Mouse (Mus musculus): Measurements from ENCODE around the gene Prr3. TPM values are rescaled to one million over a fixed set of nuclear protein-coding genes. Genes with fewer than 3 reads are reported as not detected.

Gene Prr3
- polyA plus RNA-seq, 1 experiment from 2014 or later = 37.7 TPM

DNA sequence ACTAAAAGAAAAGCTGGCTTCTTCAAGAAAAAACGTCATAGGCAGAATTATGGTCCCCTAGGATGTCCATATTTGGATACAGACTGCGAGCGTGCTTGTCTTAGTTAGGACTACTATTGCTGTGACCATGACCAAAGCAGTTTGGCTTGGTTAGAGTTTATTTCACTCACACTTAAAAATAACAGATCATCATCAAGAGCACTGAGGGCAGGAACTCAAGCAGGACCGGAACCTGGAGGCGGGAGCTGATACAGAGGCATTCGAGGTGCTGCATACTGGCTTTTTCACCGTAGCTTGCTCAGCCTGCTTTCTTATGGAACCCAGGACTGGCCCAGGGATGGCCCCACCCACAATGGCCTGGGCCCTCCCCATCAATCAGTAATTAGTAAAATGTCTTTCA, 23.3 kb upstream of the Prr3 start:
- WGBS = 93% methylated on average over 7 of the region's 7 CpGs

DNA sequence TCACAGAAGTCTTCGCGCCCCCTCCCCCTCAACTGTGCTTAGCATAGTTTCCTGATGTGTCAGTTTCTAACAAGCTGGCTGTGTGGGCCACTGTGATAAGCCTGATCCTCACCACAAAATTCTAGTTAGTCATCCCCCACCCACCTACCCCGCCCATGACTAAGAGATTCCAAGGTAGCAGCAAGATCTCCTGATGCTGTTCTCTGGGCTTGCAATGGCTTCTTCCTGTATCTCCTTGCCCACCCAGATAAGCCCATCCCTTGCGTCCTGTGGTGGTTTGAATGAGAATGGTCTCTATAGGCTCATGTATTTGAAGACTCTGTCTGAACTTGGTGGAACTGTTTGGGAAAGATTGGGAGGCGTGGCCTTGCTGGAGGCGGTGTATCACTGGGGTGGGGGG, 21.9 kb upstream of the Prr3 start:
- no peaks in the 10 kb centered on the region; the same call in 1 of the 2 replicates for H3K4me1 ChIP-seq (ENCODE audit: control insufficient read depth, insufficient read depth, low read length)
- no peak for DNase-seq (ENCODE audit: low spot score)
- H3K9ac ChIP-seq (replicated peaks; ENCODE audit: low read length) = no peak overlapping the region
- H3K27me3 ChIP-seq (ENCODE audit: control insufficient read depth, insufficient read depth, low read length) = no peaks in the 10 kb centered on the region
- ATAC-seq (replicated peaks; ENCODE audit: insufficient number of reproducible peaks, low FRiP score, low TSS enrichment, low read depth) = no peak
- WGBS = 94% methylated on average over 6 of the region's 6 CpGs
- no peak overlapping the region for H3K4me2 ChIP-seq (ENCODE audit: low read depth, low read length)
- H3K36me3 ChIP-seq (replicated peaks; ENCODE audit: control insufficient read depth, insufficient read depth, low read depth, low read length) = no peaks in the 10 kb centered on the region
- H3K4me3 ChIP-seq (ENCODE audit: low read depth, low read length) = no peak overlapping the region
- H3K9me3 ChIP-seq (replicated peaks; ENCODE audit: control insufficient read depth, low read length) = no peaks in the 10 kb centered on the region
- H3K27ac ChIP-seq (replicated peaks; ENCODE audit: low read depth, low read length) = no peak overlapping the region

More for the DNA sequence above, 23.3 kb upstream of the Prr3 start:
- no peaks in the 10 kb centered on the region for H3K36me3 ChIP-seq (replicated peaks; ENCODE audit: control insufficient read depth, insufficient read depth, low read depth, low read length)
- H3K27ac ChIP-seq (replicated peaks; ENCODE audit: low read depth, low read length) = no peak overlapping the region
- ATAC-seq (replicated peaks; ENCODE audit: insufficient number of reproducible peaks, low FRiP score, low TSS enrichment, low read depth) (no peak), DNase-seq (ENCODE audit: low spot score) (no peak)
- H3K9ac ChIP-seq (replicated peaks; ENCODE audit: low read length) = no peak overlapping the region
- no peaks in the 10 kb centered on the region for H3K27me3 ChIP-seq (ENCODE audit: control insufficient read depth, insufficient read depth, low read length)
- no peak overlapping the region for H3K4me2 ChIP-seq (ENCODE audit: low read depth, low read length)
- H3K9me3 ChIP-seq (replicated peaks; ENCODE audit: control insufficient read depth, low read length) = no peaks in the 10 kb centered on the region
- H3K4me3 ChIP-seq (ENCODE audit: low read depth, low read length) = no peak overlapping the region
- no peaks in the 10 kb centered on the region for H3K4me1 ChIP-seq (ENCODE audit: control insufficient read depth, insufficient read depth, low read length)

DNA sequence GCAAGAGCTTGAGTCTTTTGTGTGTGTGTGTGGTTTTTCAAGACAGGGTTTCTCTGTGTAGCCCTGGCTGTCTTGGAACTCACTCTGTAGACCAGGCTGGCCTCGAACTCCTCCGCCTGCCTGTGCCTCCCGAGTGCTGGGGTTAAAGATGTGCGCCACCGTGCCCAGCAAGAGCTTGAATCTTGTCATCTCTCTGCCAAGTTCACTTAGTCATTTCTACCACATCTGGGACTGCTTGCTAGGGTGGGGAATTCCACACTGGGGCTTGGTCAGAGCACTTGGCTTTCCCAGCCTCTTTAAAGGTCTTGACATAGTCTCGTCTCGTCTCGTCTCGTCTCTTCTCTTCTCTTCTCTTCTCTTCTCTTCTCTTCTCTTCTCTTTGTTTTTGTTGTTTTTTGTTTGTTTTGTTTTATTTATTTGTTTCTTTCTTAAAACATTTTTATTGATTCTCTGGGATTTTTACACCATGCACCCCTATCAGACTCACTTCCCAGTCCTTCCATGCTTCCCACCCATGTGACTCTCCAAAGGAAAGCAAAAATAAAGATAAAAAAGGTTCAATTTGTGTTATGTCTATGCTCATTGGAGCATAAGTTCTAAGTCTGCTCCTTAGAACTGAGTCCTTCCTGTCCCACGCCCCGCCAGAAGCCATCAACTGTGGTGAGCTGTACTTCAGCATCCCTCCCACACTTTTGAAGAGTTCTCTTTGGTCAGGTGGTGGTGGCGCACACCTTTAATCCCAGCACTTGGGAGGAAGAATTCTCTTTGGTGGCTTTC, 21.3 kb upstream of the Prr3 start:
- no peaks in the 10 kb centered on the region for H3K27me3 ChIP-seq (ENCODE audit: control insufficient read depth, insufficient read depth, low read length)
- 98% methylated on average over 12 of the region's 12 CpGs for WGBS
- no peaks in the 10 kb centered on the region for H3K9me3 ChIP-seq (replicated peaks; ENCODE audit: control insufficient read depth, low read length)
- H3K27ac ChIP-seq (replicated peaks; ENCODE audit: low read depth, low read length) = no peak overlapping the region
- no peaks in the 10 kb centered on the region; the same call in 1 of the 2 replicates for H3K4me1 ChIP-seq (ENCODE audit: control insufficient read depth, insufficient read depth, low read length)
- no peaks in the 10 kb centered on the region for H3K36me3 ChIP-seq (replicated peaks; ENCODE audit: control insufficient read depth, insufficient read depth, low read depth, low read length)
- H3K4me3 ChIP-seq (ENCODE audit: low read depth, low read length) = no peak overlapping the region
- no peak overlapping the region for H3K4me2 ChIP-seq (ENCODE audit: low read depth, low read length)
- ATAC-seq (replicated peaks; ENCODE audit: insufficient number of reproducible peaks, low FRiP score, low TSS enrichment, low read depth) = no peak
- no peak overlapping the region for H3K9ac ChIP-seq (replicated peaks; ENCODE audit: low read length)
- DNase-seq (ENCODE audit: low spot score) = no peak

DNA sequence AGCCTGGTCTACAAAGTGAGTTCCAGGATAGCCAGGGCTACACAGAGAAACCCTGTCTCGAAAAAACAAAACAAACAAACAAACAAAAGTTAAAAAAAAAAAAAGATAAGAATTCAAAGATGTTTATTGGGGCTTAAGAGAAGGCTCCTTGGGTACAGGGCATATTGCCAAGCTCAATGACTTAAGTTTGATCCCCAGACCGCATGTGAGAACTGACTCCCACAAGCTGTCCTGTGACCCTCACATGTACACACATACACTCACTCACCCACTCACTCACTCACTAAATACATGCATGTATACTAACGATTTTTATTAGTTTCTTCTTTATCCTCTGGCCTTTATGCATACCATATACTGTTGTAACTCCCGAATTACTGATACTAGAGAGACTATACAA, 20.3 kb upstream of the Prr3 start:
- ATAC-seq (replicated peaks; ENCODE audit: insufficient number of reproducible peaks, low FRiP score, low TSS enrichment, low read depth) (no peak), DNase-seq (ENCODE audit: low spot score) (no peak)
- WGBS = 88% methylated on average over 4 of the region's 4 CpGs
- Histone ChIP-seq H3K4me1 (ENCODE audit: control insufficient read depth, insufficient read depth, low read length) (no peaks in the 10 kb centered on the region; the same call in 1 of the 2 replicates), H3K9ac (replicated peaks; ENCODE audit: low read length) (no peak overlapping the region), H3K27ac (replicated peaks; ENCODE audit: low read depth, low read length) (no peak overlapping the region), H3K27me3 (ENCODE audit: control insufficient read depth, insufficient read depth, low read length) (no peaks in the 10 kb centered on the region), H3K9me3 (replicated peaks; ENCODE audit: control insufficient read depth, low read length) (no peaks in the 10 kb centered on the region), H3K36me3 (replicated peaks; ENCODE audit: control insufficient read depth, insufficient read depth, low read depth, low read length) (no peaks in the 10 kb centered on the region), H3K4me3 (ENCODE audit: low read depth, low read length) (no peak overlapping the region), H3K4me2 (ENCODE audit: low read depth, low read length) (no peak overlapping the region)

DNA sequence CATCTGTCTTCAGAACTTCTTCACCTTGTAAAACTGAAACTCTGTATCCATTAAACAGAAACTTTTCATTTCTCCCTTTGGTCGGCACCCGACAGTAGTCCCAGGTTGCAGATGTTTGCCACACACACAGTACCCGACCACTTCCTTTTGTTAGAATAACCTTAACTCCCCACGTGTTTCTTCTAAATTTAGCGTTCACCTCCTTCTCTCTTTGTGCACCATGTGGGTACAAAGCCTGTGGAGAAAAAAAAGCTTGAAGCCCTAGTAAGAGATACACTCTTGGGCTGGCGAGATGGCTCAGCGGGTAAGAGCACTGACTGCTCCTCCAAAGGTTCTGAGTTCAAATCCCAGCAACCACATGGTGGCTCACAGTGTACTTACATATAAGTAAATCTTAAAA, 19.3 kb upstream of the Prr3 start:
- Histone ChIP-seq H3K27me3 (ENCODE audit: control insufficient read depth, insufficient read depth, low read length) (no peaks in the 10 kb centered on the region), H3K9ac (replicated peaks; ENCODE audit: low read length) (no peak overlapping the region), H3K4me2 (ENCODE audit: low read depth, low read length) (no peak overlapping the region), H3K36me3 (replicated peaks; ENCODE audit: control insufficient read depth, insufficient read depth, low read depth, low read length) (no peaks in the 10 kb centered on the region), H3K9me3 (replicated peaks; ENCODE audit: control insufficient read depth, low read length) (no peaks in the 10 kb centered on the region), H3K27ac (replicated peaks; ENCODE audit: low read depth, low read length) (no peak overlapping the region), H3K4me3 (ENCODE audit: low read depth, low read length) (no peak overlapping the region), H3K4me1 (ENCODE audit: control insufficient read depth, insufficient read depth, low read length) (no peaks in the 10 kb centered on the region; the same call in 1 of the 2 replicates)
- DNase-seq (ENCODE audit: low spot score) = no peak
- WGBS = 90% methylated on average over 7 of the region's 7 CpGs
- no peak for ATAC-seq (replicated peaks; ENCODE audit: insufficient number of reproducible peaks, low FRiP score, low TSS enrichment, low read depth)

DNA sequence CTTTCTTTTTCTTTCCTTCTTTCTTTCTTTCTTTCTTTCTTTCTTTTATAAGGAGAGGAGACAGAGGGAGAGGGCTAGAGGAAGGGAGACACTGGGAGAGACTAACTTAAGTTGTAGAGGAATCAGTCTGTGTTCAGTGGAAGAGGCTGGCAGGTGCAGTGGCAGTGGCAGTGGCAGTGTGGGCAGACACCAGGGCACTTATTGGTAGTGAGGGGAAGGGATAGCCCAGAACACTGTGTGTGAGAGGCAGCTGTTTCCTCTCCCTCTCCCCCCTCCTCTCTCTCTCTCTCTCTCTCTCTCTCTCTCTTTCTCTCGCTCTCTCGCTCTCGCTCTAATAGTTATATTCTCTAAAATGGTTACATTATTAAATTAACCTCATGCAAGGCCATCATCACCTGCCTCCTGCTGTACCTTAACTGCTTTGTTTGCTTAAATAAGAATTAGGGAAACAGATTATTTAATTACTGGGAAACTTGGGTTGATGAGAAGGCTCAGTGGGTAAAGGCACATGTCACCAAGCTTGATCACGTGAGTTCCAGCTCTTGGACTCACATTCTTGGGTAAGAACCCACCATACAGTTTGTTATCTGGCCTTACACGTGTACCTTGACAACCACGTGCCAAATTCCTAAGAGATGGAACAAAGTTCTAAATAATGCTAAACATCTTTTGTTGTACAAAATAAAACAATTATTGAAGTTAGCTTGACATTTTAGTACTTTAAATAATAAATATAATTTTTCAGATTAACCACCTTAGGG, 18.7 kb upstream of the Prr3 start:
- Histone ChIP-seq H3K4me2 (ENCODE audit: low read depth, low read length) (no peak overlapping the region), H3K4me1 (ENCODE audit: control insufficient read depth, insufficient read depth, low read length) (no peaks in the 10 kb centered on the region; the same call in 1 of the 2 replicates), H3K4me3 (ENCODE audit: low read depth, low read length) (no peak overlapping the region), H3K27me3 (ENCODE audit: control insufficient read depth, insufficient read depth, low read length) (no peaks in the 10 kb centered on the region), H3K27ac (replicated peaks; ENCODE audit: low read depth, low read length) (no peak overlapping the region), H3K36me3 (replicated peaks; ENCODE audit: control insufficient read depth, insufficient read depth, low read depth, low read length) (no peaks in the 10 kb centered on the region), H3K9ac (replicated peaks; ENCODE audit: low read length) (no peak overlapping the region), H3K9me3 (replicated peaks; ENCODE audit: control insufficient read depth, low read length) (no peaks in the 10 kb centered on the region)
- no peak for ATAC-seq (replicated peaks; ENCODE audit: insufficient number of reproducible peaks, low FRiP score, low TSS enrichment, low read depth)
- WGBS = 90% methylated on average over 6 of the region's 6 CpGs
- DNase-seq (ENCODE audit: low spot score) = no peak

DNA sequence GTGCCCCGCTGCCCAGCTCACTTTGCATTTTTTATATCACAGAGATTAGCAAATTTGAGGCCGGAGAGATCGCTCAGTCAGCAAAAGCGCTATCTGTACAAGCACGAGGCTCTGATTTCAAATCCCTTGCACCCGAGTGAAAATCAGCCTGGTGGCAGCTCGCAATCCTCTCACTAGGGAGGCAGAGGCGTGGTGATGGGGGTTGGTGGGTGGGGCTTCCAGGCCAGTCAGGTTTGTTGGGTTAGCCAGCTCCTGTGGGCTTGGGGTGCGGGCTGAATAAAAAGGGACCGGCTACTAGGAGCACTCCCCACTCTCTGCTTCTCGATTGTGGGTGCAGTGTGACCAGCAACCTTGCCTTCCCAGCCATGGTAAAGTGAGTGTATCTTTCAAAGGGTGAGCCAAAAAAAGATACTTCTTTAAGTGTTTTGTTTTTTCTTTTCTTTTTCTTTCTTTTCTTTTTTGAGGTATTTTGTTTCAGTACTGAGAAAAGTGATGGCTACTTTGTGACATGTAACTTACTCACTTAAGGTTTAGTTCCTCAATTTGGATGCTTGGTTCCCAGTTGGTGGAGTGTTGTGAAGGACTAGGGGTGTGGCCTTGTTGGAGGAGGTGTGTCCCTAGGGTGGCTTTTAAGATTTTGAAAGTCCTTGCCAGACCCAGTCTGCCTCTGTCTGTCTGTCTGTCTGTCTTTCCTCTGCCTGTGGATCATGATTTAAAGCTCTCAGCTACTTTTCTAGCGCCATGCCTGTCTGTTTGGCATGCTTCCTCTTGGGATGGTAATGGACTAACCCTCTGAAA, 17.9 kb upstream of the Prr3 start:
- no peak for DNase-seq (ENCODE audit: low spot score)
- Histone ChIP-seq H3K4me2 (ENCODE audit: low read depth, low read length) (no peak overlapping the region), H3K4me1 (ENCODE audit: control insufficient read depth, insufficient read depth, low read length) (no peaks in the 10 kb centered on the region; the same call in 1 of the 2 replicates), H3K4me3 (ENCODE audit: low read depth, low read length) (no peak overlapping the region), H3K36me3 (replicated peaks; ENCODE audit: control insufficient read depth, insufficient read depth, low read depth, low read length) (no peaks in the 10 kb centered on the region), H3K27me3 (ENCODE audit: control insufficient read depth, insufficient read depth, low read length) (no peaks in the 10 kb centered on the region), H3K9me3 (replicated peaks; ENCODE audit: control insufficient read depth, low read length) (no peaks in the 10 kb centered on the region), H3K27ac (replicated peaks; ENCODE audit: low read depth, low read length) (no peak overlapping the region), H3K9ac (replicated peaks; ENCODE audit: low read length) (no peak overlapping the region)
- 67% methylated on average over 12 of the region's 12 CpGs for WGBS
- ATAC-seq (replicated peaks; ENCODE audit: insufficient number of reproducible peaks, low FRiP score, low TSS enrichment, low read depth) = no peak
